ENCODE assay signal across 8 mouse cellular contexts in the genomic region with DNA sequence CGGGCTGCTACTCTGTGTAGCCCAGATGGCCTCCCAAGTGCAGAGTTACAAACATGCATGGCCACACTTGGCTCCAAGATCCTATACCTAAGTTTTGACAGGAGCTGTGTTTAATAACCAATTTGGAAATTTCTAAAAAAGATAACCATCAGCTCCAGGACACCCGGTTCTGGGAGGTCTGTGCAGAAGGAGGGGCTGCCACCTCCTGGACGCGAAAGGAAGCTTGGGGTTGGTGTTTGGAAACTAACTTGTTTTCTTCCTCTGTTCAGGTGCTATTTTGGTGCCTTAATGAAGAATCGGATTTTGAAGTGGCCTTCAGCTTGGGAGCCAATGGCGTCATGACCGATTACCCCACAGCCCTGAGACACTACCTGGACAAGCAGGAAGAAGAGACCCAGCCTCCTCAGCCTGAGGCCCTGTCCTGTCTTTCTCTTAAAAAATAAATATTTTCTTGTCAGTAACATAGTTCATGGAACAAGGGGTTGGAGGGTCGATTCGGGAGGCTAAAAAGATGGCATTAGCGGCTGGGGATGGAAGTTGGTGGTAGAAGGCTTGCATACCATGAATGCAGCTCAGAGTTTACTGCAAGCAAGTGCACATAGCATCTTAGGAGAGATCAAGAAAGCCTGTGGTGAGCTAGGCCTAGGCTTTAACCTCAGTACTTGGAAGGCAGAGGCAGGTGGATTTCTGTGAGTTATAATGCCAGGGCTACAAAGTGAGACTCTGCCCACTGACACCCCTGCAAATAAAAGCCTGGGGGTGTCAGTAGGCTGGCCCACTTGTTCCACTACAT. TPM values are rescaled to one million over a fixed set of nuclear protein-coding genes. Genes with fewer than 3 reads are reported as not detected.
DNase-seq lines count a peak whose midpoint lies in the region; ATAC-seq and TF ChIP-seq lines count a peak whose summit lies in the region.

No protein-coding gene starts in this region.

- H3K4me3 ChIP-seq in lung, embryonic 16.5 days (ENCODE audit: low read length), result no peak overlapping the region
- no peak overlapping the region for H3K4me3 ChIP-seq in intestine, embryonic 16.5 days (ENCODE audit: low read length)
- H3K4me3 ChIP-seq in small intestine, adult 2 months (ENCODE audit: low read depth, low read length), result no peak overlapping the region

- peaks cover 11% of the 10 kb centered on the region for H3K36me3 ChIP-seq in lung, embryonic 16.5 days (ENCODE audit: control insufficient read depth, insufficient read depth, low read length)
- no peaks in the 10 kb centered on the region; the same call in 1 of the 2 replicates for H3K36me3 ChIP-seq in intestine, embryonic 16.5 days (ENCODE audit: control insufficient read depth, insufficient read depth, low read length)
- peaks cover 19% of the 10 kb centered on the region for H3K36me3 ChIP-seq in small intestine, adult 2 months (ENCODE audit: control insufficient read depth, insufficient read depth, low read length)

- H3K27ac ChIP-seq in lung, embryonic 16.5 days (ENCODE audit: low read length), result peak overlapping the region; percentile 94
- H3K27ac ChIP-seq in intestine, embryonic 16.5 days (ENCODE audit: low read length), result peak overlapping the region; percentile 92; the same call in 1 of the 2 replicates
- no peak overlapping the region for H3K27ac ChIP-seq in small intestine, adult 2 months (ENCODE audit: insufficient read depth, low read depth, low read length)

- ATAC-seq in lung, embryonic 16.5 days (ENCODE audit: low read depth), result no peak
- no peak for ATAC-seq in intestine, embryonic 16.5 days

- H3K4me2 ChIP-seq in lung, embryonic 16.5 days (ENCODE audit: low read depth, low read length), result peak overlapping the region; percentile 93; the same call in 1 of the 2 replicates
- H3K4me2 ChIP-seq in intestine, embryonic 16.5 days (ENCODE audit: low read depth, low read length), result no peak overlapping the region

- TF ChIP-seq CTCF in small intestine, adult 2 months (IDR thresholded peaks at IDR 0.05; ENCODE audit: extremely low read depth, insufficient read length, insufficient replicate concordance, low read depth, low read length), result peak; percentile 39; the same call in 1 of the 2 replicates

- H3K4me1 ChIP-seq in lung, embryonic 16.5 days (replicated peaks; ENCODE audit: control insufficient read depth, insufficient read depth, low read length), result peaks cover 29% of the 10 kb centered on the region
- peaks cover 33% of the 10 kb centered on the region for H3K4me1 ChIP-seq in intestine, embryonic 16.5 days (ENCODE audit: control insufficient read depth, insufficient read depth, low read length)
- peaks cover 17% of the 10 kb centered on the region for H3K4me1 ChIP-seq in small intestine, adult 2 months (ENCODE audit: control insufficient read depth, insufficient read depth, insufficient read length, low read length)

- intact Hi-C loops in left cerebral cortex, postnatal 4 days (cut with DNase I), result no loop called here

- 73% methylated on average over 10 of the region's 10 CpGs for WGBS in lung, embryonic 16.5 days
- 79% methylated on average over 10 of the region's 10 CpGs for WGBS in intestine, embryonic 16.5 days
- 77% methylated on average over 10 of the region's 10 CpGs for WGBS in small intestine, adult 2 months

- no peaks in the 10 kb centered on the region for H3K9me3 ChIP-seq in lung, embryonic 16.5 days (ENCODE audit: control insufficient read depth, low read length)
- no peaks in the 10 kb centered on the region for H3K9me3 ChIP-seq in intestine, embryonic 16.5 days (ENCODE audit: control insufficient read depth, low read length)

- DNase-seq in cerebellum, postnatal 25 days, result peak; percentile 8 to 16
- DNase-seq in cerebellum, postnatal 36 days, result no peak
- no peak for DNase-seq in lung, postnatal 25 days (ENCODE audit: low spot score)
- no peak for DNase-seq in left cerebral cortex, postnatal 4 days
- DNase-seq in right cerebral cortex, postnatal 14 days, result no peak

- H3K9ac ChIP-seq in lung, embryonic 16.5 days (ENCODE audit: low read length), result peak overlapping the region; percentile 92
- no peak overlapping the region; the same call in 1 of the 2 replicates for H3K9ac ChIP-seq in intestine, embryonic 16.5 days (ENCODE audit: low read depth, low read length)

- no peak for TF ChIP-seq POLR2A in small intestine, adult 2 months (IDR thresholded peaks at IDR 0.05; ENCODE audit: low read depth, low read length)

- no peaks in the 10 kb centered on the region for H3K27me3 ChIP-seq in lung, embryonic 16.5 days (ENCODE audit: control insufficient read depth, insufficient read depth, low read depth, low read length)
- no peaks in the 10 kb centered on the region for H3K27me3 ChIP-seq in intestine, embryonic 16.5 days (replicated peaks; ENCODE audit: control insufficient read depth, insufficient read depth, low read length)
- no peaks in the 10 kb centered on the region for H3K27me3 ChIP-seq in small intestine, adult 2 months (ENCODE audit: control insufficient read depth, insufficient read depth, low read length)

RNA-seq across cellular contexts. Expression of a gene that starts 1.4 kb away (rescaled TPM):
- 111 and 123 TPM in 2 replicates for polyA plus RNA-seq in lung, embryonic 16.5 days (2015; fragmentation: Nextera tagmentation; extraction: Ambion mirVana)
- 59.5 and 61.5 TPM in 2 replicates for polyA plus RNA-seq in intestine, embryonic 16.5 days (2015; fragmentation: Nextera tagmentation; extraction: Ambion mirVana)
- 153 and 244 TPM in 2 replicates for polyA plus RNA-seq in small intestine, adult 2 months (2012; rRNA removed)
- 100 to 1,000 TPM; 110 to 113 TPM for total RNA-seq in left cerebral cortex, postnatal 4 days (2021)

RNA-seq across cellular contexts. Expression of a gene that starts 5.9 kb away (rescaled TPM):
- polyA plus RNA-seq in lung, embryonic 16.5 days (2015; fragmentation: Nextera tagmentation; extraction: Ambion mirVana), result 0.25 and 0.68 TPM in 2 replicates
- 0.36 and 0.37 TPM in 2 replicates for polyA plus RNA-seq in intestine, embryonic 16.5 days (2015; fragmentation: Nextera tagmentation; extraction: Ambion mirVana)
- polyA plus RNA-seq in small intestine, adult 2 months (2012; rRNA removed), result 1.4 and 2.4 TPM in 2 replicates
- total RNA-seq in left cerebral cortex, postnatal 4 days (2021), result under 1 TPM; 0.40 to 0.58 TPM

RNA-seq across cellular contexts. Expression of a gene that starts 9.2 kb away (rescaled TPM):
- polyA plus RNA-seq in lung, embryonic 16.5 days (2015; fragmentation: Nextera tagmentation; extraction: Ambion mirVana), result 2.9 and 4.2 TPM in 2 replicates
- 1.4 and 2.1 TPM in 2 replicates for polyA plus RNA-seq in intestine, embryonic 16.5 days (2015; fragmentation: Nextera tagmentation; extraction: Ambion mirVana)
- polyA plus RNA-seq in small intestine, adult 2 months (2012; rRNA removed), result 5.0 and 24.4 TPM in 2 replicates
- total RNA-seq in left cerebral cortex, postnatal 4 days (2021), result 1 to 10 TPM; 5.2 to 5.5 TPM

RNA-seq across cellular contexts. Expression of a gene that starts 16.0 kb away (rescaled TPM):
- polyA plus RNA-seq in lung, embryonic 16.5 days (2015; fragmentation: Nextera tagmentation; extraction: Ambion mirVana), result 138 and 139 TPM in 2 replicates
- polyA plus RNA-seq in intestine, embryonic 16.5 days (2015; fragmentation: Nextera tagmentation; extraction: Ambion mirVana), result 122 and 126 TPM in 2 replicates
- polyA plus RNA-seq in small intestine, adult 2 months (2012; rRNA removed), result 208 and 472 TPM in 2 replicates
- 100 to 1,000 TPM; 196 to 202 TPM for total RNA-seq in left cerebral cortex, postnatal 4 days (2021)

RNA-seq across cellular contexts. Expression of a gene that starts 16.9 kb away (rescaled TPM):
- 232 and 243 TPM in 2 replicates for polyA plus RNA-seq in lung, embryonic 16.5 days (2015; fragmentation: Nextera tagmentation; extraction: Ambion mirVana)
- polyA plus RNA-seq in intestine, embryonic 16.5 days (2015; fragmentation: Nextera tagmentation; extraction: Ambion mirVana), result 213 and 215 TPM in 2 replicates
- 101 and 199 TPM in 2 replicates for polyA plus RNA-seq in small intestine, adult 2 months (2012; rRNA removed)
- total RNA-seq in left cerebral cortex, postnatal 4 days (2021), result 10 to 100 TPM; 71.1 to 79.7 TPM

Comparison
In these comparisons a context has a peak if more than half of its experiments do, and no peak if none do; other contexts are left out.
1. DNase-seq: peak in cerebellum, postnatal 25 days (2 of 2); none in cerebellum, postnatal 36 days (0 of 2), lung, postnatal 25 days (single experiment), left cerebral cortex, postnatal 4 days (single experiment) and right cerebral cortex, postnatal 14 days (single experiment).